Mouse (Mus musculus): ENCODE measurements around the gene Vmo1.

GRCm38 (mm10) chr11:70463970-70464369 lies 50.4 kb downstream of the Vmo1 start:
- no peak for TF ChIP-seq CTCF (IDR thresholded peaks at IDR 0.05; ENCODE audit: low read depth, low read length)
- no peak for TF ChIP-seq EP300 (IDR thresholded peaks at IDR 0.05; ENCODE audit: insufficient read depth, low read depth, low read length)

All from ES-Bruce4 (cell line).